ENCODE assay signal across 9 mouse cellular contexts in the genomic region with DNA sequence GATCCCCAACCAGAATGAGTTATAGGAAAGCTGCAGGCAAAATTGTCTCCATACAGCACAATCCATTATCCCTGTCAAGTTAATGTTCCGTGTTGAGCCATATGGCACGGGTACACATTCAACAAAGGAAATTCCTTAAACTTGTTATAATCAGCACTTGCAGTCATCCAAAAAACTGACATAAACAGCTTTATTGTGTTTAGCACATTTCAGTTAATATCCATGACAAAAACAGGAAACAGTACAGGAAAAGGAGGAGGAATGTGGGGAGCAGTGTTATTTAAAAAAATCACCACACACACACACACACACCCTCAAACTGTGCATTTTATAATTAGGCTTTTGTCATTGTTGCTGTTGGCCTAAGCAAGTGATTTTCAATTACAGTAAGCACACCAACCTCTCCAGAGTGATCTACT.
DNase-seq lines count a peak whose midpoint lies in the region; ATAC-seq lines count a peak whose summit lies in the region.
"Had no signal": no experiment of that assay in that cellular context is flagged by ENCODE, and none has a peak within 500 bp of the region (broad histone marks: within the 10 kb centered on the region; RNA-seq: fewer than 3 reads in every experiment).

No protein-coding gene starts in this region.

- no peak overlapping the region for H3K4me3 ChIP-seq in midbrain, embryonic 10.5 days
- no peak overlapping the region for H3K4me3 ChIP-seq in midbrain, embryonic 11.5 days (ENCODE audit: low read depth, low read length)
- H3K4me3 ChIP-seq in hindbrain, embryonic 15.5 days = no peak overlapping the region

- H3K4me2 ChIP-seq in midbrain, embryonic 11.5 days = no peak overlapping the region
- H3K4me2 ChIP-seq in hindbrain, embryonic 15.5 days = no peak overlapping the region

- 60% methylated on average over 2 of the region's 2 CpGs for WGBS in midbrain, embryonic 10.5 days
- WGBS in midbrain, embryonic 11.5 days = 52% methylated on average over 2 of the region's 2 CpGs
- WGBS in hindbrain, embryonic 15.5 days = 6% methylated on average over 2 of the region's 2 CpGs

- H3K9me3 ChIP-seq in midbrain, embryonic 10.5 days (replicated peaks) = no peaks in the 10 kb centered on the region
- no peaks in the 10 kb centered on the region for H3K9me3 ChIP-seq in midbrain, embryonic 11.5 days (ENCODE audit: control insufficient read depth, low read length)
- H3K9me3 ChIP-seq in hindbrain, embryonic 15.5 days = no peaks in the 10 kb centered on the region

- intact Hi-C loops in gastrocnemius, postnatal 14 days (cut with DNase I; ENCODE audit: low total_unique reads) = no loop called here

- peaks cover 37% of the 10 kb centered on the region for H3K4me1 ChIP-seq in midbrain, embryonic 10.5 days
- H3K4me1 ChIP-seq in midbrain, embryonic 11.5 days (ENCODE audit: control insufficient read depth, insufficient read depth, low read length) = peaks cover 13% of the 10 kb centered on the region
- peaks cover 41% of the 10 kb centered on the region for H3K4me1 ChIP-seq in hindbrain, embryonic 15.5 days (replicated peaks)

- peaks cover 6% of the 10 kb centered on the region for H3K36me3 ChIP-seq in midbrain, embryonic 10.5 days
- no peaks in the 10 kb centered on the region for H3K36me3 ChIP-seq in midbrain, embryonic 11.5 days (ENCODE audit: control insufficient read depth, insufficient read depth, low read length)
- H3K36me3 ChIP-seq in hindbrain, embryonic 15.5 days = no peaks in the 10 kb centered on the region

- DNase-seq in cerebellum, adult 11-12 months = peak; percentile 20
- DNase-seq in cerebellum, postnatal 4 days (ENCODE audit: low spot score in 2 of 2) = no peak
- DNase-seq in midbrain, embryonic 10.5 days (ENCODE audit: low spot score) = no peak
- DNase-seq in midbrain, embryonic 11.5 days (ENCODE audit: low spot score, missing footprints) = no peak
- DNase-seq in yolk sac, embryonic 10.5 days (ENCODE audit: low spot score) = peak; percentile 3
- DNase-seq in gastrocnemius, postnatal 14 days = no peak
- no peak for DNase-seq in layer of hippocampus, postnatal 36 days
- DNase-seq: thymus, postnatal 4 days had no signal

- no peak overlapping the region for H3K9ac ChIP-seq in midbrain, embryonic 11.5 days (ENCODE audit: low read length)
- no peak overlapping the region for H3K9ac ChIP-seq in hindbrain, embryonic 15.5 days

- no peak for ATAC-seq in midbrain, embryonic 11.5 days (ENCODE audit: low FRiP score)
- peak; percentile 72 for ATAC-seq in hindbrain, embryonic 15.5 days (ENCODE audit: low FRiP score, low read depth)

- H3K27me3 ChIP-seq in midbrain, embryonic 10.5 days (ENCODE audit: low read depth, poor library complexity, severe bottlenecking) = no peaks in the 10 kb centered on the region
- H3K27me3 ChIP-seq in midbrain, embryonic 11.5 days (ENCODE audit: control insufficient read depth, insufficient read depth, low read length) = no peaks in the 10 kb centered on the region
- H3K27me3 ChIP-seq in hindbrain, embryonic 15.5 days = no peaks in the 10 kb centered on the region

- 0 out of 2 replicates have a peak overlapping the region, but pooled peaks have one; percentile 13 for H3K27ac ChIP-seq in midbrain, embryonic 10.5 days (replicated peaks)
- no peak overlapping the region for H3K27ac ChIP-seq in midbrain, embryonic 11.5 days (ENCODE audit: low read depth, low read length)
- H3K27ac ChIP-seq in hindbrain, embryonic 15.5 days (replicated peaks) = peak overlapping the region; percentile 78

Comparison
In these comparisons a context has a peak if more than half of its experiments do, and no peak if none do; other contexts are left out.
1. DNase-seq: peak in cerebellum, adult 11-12 months (single experiment) and yolk sac, embryonic 10.5 days (single experiment); none in cerebellum, postnatal 4 days (0 of 2), midbrain, embryonic 10.5 days (single experiment), midbrain, embryonic 11.5 days (single experiment), gastrocnemius, postnatal 14 days (single experiment) and layer of hippocampus, postnatal 36 days (0 of 2).